Mouse (Mus musculus): ENCODE measurements at regions not wholly inside any gene's neighbourhood (a gene's known extent, or its start where the extent isn't known, plus 50 kb on each side); places are given as distances from the start of the nearest gene placed in this dataset.

GRCm38 (mm10) chr3:101166580-101166979, 56.5 kb upstream of the Ptgfrn start:
- TF ChIP-seq POLR2A (IDR thresholded peaks at IDR 0.05; ENCODE audit: extremely low read depth, insufficient read depth, low read length) (no peak), CTCF (IDR thresholded peaks at IDR 0.05; ENCODE audit: low read depth, low read length) (no peak)

Data from liver, adult 2 months (tissue).